Mouse (Mus musculus): Measurements from ENCODE around the gene Gcm1.
"Not testable (repeated sequence)": the region's sequence is repeated elsewhere in the genome, so short reads cannot be mapped to it uniquely, and the experiment has no call there.

Gene Gcm1

DNA sequence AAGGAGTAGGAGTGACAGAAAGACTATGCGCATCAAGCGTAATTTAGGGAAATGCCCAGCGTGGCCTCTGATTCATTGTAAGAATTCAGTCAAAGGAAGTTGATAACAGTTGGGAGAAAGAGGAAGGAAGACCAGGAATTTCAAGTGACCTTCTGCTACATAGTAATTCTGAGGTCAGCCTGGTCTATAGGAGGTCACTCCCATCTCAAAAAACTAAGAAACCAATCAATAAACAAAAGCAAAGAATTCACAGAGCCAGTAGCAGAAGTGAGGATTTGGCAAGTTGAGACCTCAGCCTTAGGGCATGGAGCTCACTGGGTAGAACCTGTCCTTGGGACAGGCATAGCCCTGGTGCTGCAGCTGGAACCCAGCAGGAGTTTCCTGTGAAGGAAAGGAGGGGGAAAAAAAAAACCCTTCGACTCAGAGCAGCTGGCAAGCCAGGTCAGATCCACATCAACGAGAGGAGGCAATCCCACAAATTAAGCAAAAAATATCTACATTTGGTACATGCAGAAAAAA, 1.2 kb upstream of the Gcm1 start:
- DNase-seq (ENCODE audit: low spot score) = no peak

- DNase-seq (ENCODE audit: low spot score) = no peak
These were observed 2.1 kb downstream of the Gcm1 start for GRCm38 (mm10) chr9:78053821-78054220.

- no peak for DNase-seq (ENCODE audit: low spot score)
These were observed 2.6 kb downstream of the Gcm1 start for GRCm38 (mm10) chr9:78054298-78054697.

DNA sequence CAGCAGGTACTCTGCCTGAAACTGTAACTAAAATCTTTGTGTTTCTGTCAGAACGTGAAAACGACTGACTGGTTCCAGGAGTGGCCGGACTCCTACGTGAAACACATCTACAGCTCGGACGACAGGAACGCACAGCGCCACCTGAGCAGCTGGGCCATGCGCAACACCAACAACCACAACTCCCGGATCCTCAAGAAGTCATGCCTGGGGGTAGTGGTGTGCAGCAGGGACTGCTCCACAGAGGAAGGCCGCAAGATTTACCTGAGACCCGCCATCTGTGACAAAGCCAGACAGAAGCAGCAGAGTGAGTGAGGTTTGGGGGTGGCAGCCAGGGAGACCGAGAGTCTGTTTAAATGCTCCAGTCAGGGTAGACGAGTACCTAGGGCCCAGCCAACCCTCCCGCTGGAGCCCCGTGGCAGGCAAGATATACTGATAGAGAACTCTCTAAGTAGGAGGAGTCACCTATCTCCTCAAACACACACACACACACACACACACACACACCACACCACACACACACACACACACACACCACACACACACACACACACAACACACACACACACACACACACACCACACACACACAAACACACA, 7.9 kb downstream of the Gcm1 start:
- DNase-seq (ENCODE audit: low spot score) = no peak

- no peak for DNase-seq (ENCODE audit: low spot score)
These were observed 10.7 kb downstream of the Gcm1 start for GRCm38 (mm10) chr9:78062392-78062791.

DNA sequence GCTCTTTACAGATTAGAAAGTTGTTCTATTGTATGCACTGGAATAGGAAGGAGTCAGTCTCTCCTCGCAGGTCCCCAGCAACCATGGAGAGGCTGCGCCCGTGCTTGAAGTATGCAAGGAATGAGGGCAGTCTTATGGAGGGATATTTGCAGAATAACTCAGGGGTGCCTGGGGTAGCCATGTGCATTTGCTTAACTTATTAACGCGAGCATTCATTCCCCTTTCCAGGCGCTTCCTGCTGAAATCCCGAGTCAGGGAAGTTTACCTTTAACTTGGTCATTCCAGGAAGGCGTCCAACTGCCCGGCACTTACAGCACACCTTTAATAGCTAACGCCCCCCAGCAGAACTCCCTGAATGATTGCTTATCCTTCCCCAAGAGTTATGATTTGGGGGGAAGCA, 12.4 kb downstream of the Gcm1 start:
- DNase-seq (ENCODE audit: low spot score) = no peak

GRCm38 (mm10) chr9:78070496-78070895, 18.8 kb downstream of the Gcm1 start:
- no peak for DNase-seq (ENCODE audit: low spot score)

GRCm38 (mm10) chr9:78071626-78072025, 19.9 kb downstream of the Gcm1 start:
- DNase-seq (ENCODE audit: low spot score) = no peak

DNA sequence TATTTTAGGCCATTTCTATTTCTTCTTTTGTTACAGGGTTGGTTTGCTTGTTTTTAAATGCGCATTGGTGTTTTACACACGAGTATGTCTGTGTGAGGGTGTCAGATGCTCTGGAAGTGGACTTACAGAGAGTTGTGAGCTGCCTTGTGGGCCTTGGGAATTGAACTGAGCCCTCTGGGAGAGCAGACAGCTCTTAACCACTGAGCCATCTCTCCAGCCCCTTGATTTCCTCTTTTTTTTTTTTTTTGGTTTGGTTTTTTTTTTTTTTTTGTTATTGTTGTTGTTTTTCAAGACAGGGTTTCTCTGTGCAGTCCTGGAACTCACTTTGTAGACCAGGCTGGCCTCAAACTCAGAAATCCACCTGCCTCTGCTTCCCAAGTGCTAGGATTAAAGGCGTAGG, 21.6 kb downstream of the Gcm1 start:
- not testable (repeated sequence) for DNase-seq (ENCODE audit: low spot score)

GRCm38 (mm10) chr9:78073713-78074340, 22.1 kb downstream of the Gcm1 start:
- DNase-seq (ENCODE audit: low spot score) = no peak

DNA sequence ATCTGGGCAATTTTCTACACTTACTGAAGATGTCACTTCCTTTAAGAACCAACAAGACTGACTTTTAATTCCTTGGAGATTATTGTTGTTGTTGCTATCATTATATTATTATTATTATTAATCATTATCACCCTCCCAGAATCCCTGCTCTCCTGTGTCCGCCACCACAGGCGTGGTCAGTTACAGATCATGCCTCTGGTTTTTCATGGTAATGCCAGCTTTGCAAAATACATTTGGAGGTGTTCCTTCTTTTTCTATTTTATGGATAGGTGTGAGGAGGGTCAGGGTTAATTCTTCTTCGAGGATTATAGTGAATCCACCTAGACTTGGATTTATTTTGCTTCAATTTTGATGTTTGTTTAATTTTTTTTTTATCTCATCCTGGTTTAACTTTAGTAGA, 23.5 kb downstream of the Gcm1 start:
- DNase-seq (ENCODE audit: low spot score) = no peak

DNA sequence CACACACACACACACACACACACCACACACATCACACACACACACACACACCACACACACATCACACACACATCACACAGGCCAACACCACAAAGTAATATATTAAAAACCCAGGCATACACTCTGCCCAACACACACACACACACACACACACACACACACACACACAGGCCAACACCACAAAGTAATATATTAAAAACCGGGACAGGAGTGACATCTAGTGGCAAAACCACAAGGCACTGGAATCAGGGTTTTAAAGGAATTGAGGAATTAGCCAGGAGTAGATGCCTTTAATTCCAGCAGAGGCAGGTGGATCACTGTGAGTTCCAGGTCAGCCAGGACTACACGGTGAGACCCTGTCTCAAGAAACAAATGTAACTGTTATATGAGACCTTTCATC, 26.5 kb downstream of the Gcm1 start:
- peak; percentile 14 for DNase-seq (ENCODE audit: low spot score)

GRCm38 (mm10) chr9:78081835-78082234, 30.1 kb downstream of the Gcm1 start:
- DNase-seq (ENCODE audit: low spot score) = no peak

DNA sequence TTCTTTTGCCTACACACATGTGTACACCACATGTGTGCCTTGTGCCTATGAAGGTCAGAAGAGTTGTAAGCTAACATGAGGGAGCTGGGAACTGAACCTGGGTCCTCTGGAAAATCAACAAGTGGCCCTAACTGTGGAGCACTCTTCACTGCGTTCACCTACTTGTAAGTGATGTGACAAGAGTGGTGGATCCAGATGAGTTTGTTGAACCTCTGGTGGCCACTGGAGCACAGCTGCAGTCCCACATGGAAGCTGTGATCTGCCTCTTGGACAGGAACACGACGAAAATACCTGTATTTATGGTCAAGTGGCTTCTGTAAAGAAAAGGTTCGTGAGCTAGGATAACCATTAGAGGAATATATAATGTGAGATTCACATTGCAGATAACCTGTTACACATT, 32.6 kb downstream of the Gcm1 start:
- DNase-seq (ENCODE audit: low spot score) = no peak

GRCm38 (mm10) chr9:78085722-78086287, 34.1 kb downstream of the Gcm1 start:
- no peak for DNase-seq (ENCODE audit: low spot score)

DNA sequence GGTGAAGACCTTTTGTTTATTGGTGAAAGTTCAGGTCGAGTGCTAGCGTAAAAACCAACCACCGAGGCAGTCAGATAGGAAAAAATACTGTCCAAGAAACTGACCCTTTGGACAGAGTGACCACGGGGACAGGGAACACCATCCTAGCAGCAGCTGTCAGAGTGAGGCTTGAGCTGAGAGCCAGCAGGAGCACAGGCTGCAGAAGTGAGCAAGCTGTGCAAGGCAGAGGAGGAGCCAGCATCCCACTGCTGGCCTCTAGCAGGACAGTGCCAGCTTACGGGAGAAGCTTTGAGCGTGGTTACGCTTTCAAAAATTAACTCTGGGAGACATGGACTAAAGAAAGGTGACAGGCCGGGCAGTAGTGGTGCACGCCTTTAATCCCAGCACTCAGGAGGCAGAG, 36.0 kb downstream of the Gcm1 start:
- no peak for DNase-seq (ENCODE audit: low spot score)

DNA sequence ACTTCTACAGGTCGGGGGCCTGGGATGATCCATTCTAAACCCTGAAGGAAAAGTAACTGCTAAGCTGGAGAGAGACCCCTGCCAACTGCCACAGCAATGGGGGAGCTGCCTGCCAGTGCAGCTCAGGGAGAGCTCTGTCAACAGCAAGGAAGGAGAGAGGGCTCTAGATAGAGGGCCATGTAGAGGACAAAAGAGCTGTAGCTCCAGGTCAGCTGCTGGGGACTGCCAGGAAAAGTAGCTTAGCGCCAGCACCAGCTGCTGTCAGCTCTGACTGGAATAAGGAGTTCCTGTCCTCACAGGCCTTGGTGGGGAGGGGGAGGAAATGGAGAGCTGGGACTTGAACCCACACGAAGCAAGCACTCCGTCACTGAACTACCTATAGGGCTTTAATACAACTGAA, 36.8 kb downstream of the Gcm1 start:
- DNase-seq (ENCODE audit: low spot score) = no peak

DNA sequence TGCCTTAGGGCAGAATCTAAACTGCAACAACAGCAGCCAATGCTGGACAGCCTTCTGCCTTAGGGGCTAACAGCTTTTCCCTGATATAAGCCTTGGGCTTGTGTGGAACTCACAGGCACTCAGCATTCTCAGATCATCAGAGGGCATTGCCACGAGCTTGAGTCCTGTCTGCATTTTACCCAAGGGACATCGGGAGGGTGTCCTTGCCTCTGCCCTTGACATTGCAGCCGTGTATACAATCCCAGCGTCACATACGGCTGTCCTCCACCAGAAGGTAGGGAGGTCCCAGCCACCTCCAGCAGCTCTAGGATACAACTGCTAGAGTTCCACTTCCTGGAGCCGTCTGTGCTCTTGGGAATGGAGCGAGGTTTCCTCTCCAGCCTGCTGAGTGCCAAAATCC, 37.2 kb downstream of the Gcm1 start:
- no peak for DNase-seq (ENCODE audit: low spot score)

DNA sequence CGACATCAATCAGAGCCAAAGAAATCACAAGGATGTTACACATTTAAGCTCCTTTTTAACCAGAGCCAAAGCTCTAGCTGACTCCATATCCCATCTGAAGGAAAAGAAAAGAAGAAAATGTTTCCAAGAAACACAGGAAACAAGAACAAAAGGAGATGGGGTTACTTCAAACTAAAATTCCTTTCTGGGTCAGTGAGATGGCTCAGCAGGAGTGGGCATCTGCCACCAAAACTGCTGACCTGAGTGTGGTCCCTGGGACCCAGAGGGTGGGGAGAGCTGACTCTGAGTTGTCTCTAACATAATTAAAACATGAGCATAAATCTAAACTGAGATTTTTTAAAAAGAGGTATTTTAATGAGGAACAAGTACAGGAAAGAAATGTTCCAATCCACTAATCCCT, 38.2 kb downstream of the Gcm1 start:
- DNase-seq (ENCODE audit: low spot score) = no peak

- DNase-seq (ENCODE audit: low spot score) = no peak
These were observed 38.9 kb downstream of the Gcm1 start for GRCm38 (mm10) chr9:78090596-78090995.

DNA sequence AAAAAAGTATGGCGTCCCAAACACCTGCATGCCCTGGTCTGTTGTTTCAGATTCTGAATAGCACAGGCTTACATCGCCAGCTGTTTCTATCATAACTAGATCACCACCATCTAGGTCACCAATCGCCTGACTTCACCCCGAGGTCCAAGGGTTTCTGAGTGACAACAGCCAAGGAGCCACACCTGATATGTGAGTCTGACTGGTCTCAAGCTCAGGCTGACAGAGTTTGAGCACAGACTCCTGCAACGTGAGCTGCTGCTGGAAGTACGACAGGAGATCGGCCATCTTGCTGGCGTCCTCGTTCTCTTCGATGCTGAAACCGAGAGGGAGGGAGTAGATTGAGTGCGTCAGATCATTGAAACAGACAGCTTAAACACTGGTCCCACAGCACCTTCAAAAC, 44.0 kb downstream of the Gcm1 start:
- no peak for DNase-seq (ENCODE audit: low spot score)

DNA sequence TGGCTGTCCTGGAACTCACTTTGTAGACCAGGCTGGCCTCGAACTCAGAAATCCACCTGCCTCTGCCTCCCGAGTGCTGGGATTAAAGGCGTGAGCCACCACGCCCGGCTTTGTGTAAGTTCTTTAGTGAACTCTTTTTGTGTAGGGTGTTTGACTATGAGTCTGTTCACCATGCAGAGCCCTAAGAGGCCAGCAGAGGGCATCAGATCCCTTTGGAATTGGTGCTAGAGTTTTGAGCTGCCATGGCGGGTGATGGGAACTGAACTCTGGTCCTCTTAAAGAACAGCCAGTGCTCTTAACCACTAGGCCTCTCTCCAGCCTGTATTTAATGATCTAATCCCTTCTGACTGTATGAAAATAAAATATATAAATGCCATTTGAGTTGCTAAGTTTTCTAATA, 44.7 kb downstream of the Gcm1 start:
- no peak for DNase-seq (ENCODE audit: low spot score)

DNA sequence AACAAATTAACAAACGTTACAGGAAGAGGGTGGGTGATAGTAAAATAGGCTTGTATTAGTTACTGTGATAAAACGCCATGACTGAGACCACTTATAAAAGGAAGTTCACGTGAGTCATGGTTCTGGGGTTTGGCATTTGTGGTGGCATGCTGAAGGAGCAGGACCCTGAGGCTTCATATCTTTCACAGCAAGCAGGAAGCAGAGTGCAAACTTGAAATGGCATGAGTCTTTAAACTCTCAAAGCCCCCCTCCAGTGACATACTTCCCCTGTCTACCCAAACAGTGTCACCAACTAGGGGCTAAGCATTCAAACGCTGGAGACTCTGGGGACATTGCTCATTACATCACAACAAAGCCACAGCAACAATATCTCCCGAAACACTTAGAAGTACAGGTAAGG, 49.2 kb downstream of the Gcm1 start:
- DNase-seq (ENCODE audit: low spot score) = no peak

- DNase-seq (ENCODE audit: low spot score) = no peak
These were observed 49.7 kb downstream of the Gcm1 start for GRCm38 (mm10) chr9:78101431-78101830.

Data from MN1 (cell line).